Mouse (Mus musculus): Measurements from ENCODE around the gene Tsc22d4. TPM values are rescaled to one million over a fixed set of nuclear protein-coding genes. Genes with fewer than 3 reads are reported as not detected.

Gene Tsc22d4
- polyA plus RNA-seq (2017; shearing (Covaris generic)) = 458 TPM

DNA sequence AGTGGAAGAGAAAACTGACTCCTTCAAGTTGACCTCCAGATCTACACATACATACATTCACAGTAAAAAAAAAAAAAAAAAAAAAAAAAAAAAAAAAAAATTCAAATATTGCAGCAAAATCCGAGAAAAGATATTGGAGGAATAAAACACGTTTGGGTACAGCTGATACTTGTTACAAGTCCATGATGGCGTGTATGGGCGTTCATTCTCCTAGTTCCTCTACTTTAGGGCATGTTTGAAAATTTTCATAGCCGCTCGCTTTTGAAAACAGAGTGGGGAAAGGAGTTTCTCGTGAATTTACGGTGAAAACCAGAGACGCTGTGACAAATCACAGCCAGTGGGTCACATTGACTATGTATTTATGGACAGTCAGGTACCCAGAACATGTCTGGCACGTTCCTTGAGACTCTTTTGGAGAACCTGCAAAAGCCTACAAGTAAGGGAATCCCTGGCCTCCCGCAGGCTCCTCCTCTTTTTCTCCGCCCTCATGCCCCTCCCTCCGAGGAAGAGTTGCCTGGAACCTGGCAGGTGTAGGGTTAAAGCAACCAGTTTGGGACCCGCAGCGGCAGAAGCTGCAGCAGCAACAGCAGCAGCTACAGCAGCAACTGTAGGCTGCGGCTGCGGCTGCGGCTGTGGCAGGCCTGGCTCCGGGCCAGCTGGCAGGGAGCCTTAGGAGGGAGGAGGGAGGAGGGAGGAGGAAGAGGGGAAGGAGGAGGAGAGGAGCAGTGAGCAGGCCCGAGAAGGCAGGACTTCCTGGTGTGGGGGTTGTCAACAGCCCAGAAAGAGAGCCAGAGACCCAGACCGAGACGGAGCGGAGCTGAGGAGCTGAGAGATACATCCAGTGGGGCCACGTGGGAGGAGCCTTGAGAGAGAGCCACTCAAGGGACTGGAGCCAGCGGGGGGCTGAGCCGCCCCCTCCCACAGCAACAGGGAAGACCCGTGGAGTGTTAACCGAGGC is at the start of gene Tsc22d4:
Gene Tsc22d4 (plus strand): TSS at position 517 of the 958 bp plus-strand sequence.

DNA sequence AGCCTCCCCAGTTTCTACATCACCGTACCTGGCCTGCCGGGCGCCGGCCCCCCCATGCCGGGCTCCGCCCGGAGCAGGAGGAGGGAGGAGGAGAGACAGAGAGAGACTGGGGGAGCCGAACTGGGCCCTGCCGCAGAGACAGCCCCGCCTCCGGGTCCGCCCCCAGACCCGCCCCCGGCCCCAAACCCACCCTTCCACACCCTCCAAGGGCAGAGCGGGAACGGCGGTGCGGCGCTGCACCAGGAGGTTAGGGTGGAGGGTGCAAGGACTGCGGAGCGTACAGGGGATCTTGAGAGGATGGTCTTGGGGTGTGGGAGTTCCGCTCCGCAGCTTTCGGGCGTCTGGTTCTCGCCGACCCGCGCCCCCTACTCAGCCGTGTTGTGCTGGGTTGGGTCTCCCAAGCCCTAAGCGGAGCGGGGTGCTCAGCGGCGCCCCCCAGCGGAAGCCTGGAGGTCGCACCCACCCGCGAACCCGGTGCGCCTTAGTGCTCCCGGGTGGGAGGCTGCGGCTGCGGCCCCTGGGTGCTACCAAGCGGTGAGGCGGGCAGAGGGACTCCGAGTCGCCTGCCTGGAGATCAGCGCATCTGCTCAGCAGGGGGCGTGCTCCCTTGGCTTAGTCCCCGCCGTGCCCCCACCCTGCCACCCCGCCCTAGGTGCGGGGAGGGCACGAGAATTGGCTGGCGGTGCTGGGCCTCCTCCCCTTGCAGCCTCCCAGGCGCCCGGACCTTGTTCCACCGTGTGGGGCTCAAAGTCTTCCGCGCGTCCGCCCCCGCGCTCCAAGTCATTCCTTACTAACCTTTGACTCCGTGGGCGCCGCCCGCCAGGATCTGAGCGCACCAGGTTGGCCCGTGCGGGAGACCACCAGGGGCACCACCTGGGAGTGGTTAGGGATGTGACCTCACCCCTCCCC is 4.3 kb upstream of the Tsc22d4 start, which contains the start of gene Nyap1:
Gene Nyap1 (minus strand): TSS at position 585 of the 909 bp plus-strand sequence.

DNA sequence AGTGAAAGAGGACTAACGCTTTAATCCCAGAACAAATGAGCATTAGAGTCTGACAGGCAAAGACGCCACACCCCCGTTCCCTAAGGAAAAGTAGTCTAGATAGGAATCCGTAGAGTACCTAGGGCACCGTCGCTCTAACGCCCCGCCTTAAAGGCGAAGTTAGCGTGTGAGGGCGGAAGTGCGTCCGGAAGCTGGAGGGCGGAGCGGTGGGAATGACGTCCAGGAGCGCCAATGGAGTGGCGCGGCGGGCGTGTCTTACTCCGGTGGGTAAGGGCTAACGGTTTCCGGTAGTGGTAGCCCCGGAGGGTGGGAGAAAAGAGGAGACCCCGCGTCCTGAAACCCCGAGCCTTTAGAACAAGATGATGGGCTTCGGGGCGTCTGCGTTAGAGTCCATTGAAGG is 33.1 kb downstream of the Tsc22d4 start, which contains the start of gene Ppp1r35:
Gene Ppp1r35 (plus strand): TSS at position 215 of the 400 bp plus-strand sequence.

DNA sequence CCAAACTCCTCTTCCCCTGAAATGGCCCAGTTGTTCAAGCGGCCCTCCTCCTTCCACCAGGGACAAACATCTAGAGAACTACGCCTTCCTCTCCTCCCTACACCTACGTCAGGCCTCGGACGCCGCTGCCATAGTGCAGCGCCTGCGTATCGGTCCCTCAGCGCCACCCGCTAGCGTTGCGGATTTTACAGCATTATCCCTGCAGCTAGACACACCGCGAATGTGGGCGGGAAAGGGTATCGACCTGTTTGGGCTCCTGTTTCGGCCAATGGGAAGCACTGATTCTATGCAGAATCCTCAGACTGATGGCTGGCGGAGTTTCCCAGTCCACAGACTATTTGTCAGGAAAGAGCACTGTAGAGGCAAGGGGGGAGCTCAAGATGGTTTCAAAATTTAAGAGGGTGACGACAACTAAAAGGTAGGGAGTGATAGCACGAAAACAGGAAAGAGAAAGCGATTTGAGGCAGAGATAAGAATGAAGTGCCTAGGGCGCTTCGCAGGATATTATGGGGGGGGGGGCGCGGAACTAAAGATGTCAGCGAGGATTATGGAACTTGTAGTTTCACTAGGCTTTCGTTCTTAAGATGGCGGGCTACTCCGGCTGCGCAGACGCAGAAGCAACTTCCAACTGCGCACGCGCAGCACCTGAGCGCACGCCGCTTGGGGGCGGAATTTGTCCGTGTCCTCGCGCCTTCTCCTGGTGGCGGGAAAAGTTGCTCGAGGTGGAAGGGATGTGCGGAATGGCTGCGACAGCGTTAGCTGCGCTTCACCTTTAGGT is 41.8 kb downstream of the Tsc22d4 start, which contains the start of the genes Mepce and Zcwpw1:
Gene Mepce (minus strand): TSS at position 505 of the 778 bp plus-strand sequence.
Gene Zcwpw1 (plus strand): TSS at position 648 of the 778 bp plus-strand sequence.

Other genes starting within 250 kb of the Tsc22d4 start
- 52.7 TPM for gene Pop7, start 243.2 kb upstream of the Tsc22d4 start, polyA plus RNA-seq (2017; shearing (Covaris generic))
- gene Gigyf1, start 227.2 kb upstream of the Tsc22d4 start, polyA plus RNA-seq (2017; shearing (Covaris generic)) = 3.3 TPM
- gene Epo, start 212.5 kb upstream of the Tsc22d4 start, polyA plus RNA-seq (2017; shearing (Covaris generic)) = not detected
- gene Gnb2, start 212.2 kb upstream of the Tsc22d4 start, polyA plus RNA-seq (2017; shearing (Covaris generic)) = 216 TPM
- gene Actl6b, start 192.2 kb upstream of the Tsc22d4 start, polyA plus RNA-seq (2017; shearing (Covaris generic)) = not detected
- 0.68 TPM for gene Tfr2, start 175.9 kb upstream of the Tsc22d4 start, polyA plus RNA-seq (2017; shearing (Covaris generic))
- gene Mospd3, start 144.7 kb upstream of the Tsc22d4 start, polyA plus RNA-seq (2017; shearing (Covaris generic)) = 94.8 TPM
- gene Pcolce, start 131.9 kb upstream of the Tsc22d4 start, polyA plus RNA-seq (2017; shearing (Covaris generic)) = 2.3 TPM
- gene Fbxo24, start 116.7 kb upstream of the Tsc22d4 start, polyA plus RNA-seq (2017; shearing (Covaris generic)) = 0.40 TPM
- gene Lrch4, start 116.6 kb upstream of the Tsc22d4 start, polyA plus RNA-seq (2017; shearing (Covaris generic)) = 322 TPM
- 81.4 TPM for gene Gm20605, start 116.6 kb upstream of the Tsc22d4 start, polyA plus RNA-seq (2017; shearing (Covaris generic))
- gene Sap25, start 104.4 kb upstream of the Tsc22d4 start, polyA plus RNA-seq (2017; shearing (Covaris generic)) = 137 TPM
- not detected for gene Irs3, start 100.0 kb upstream of the Tsc22d4 start, polyA plus RNA-seq (2017; shearing (Covaris generic))
- gene Agfg2, start 61.0 kb upstream of the Tsc22d4 start, polyA plus RNA-seq (2017; shearing (Covaris generic)) = 31.3 TPM
- 1.7 TPM for gene Nyap1, start 4.1 kb upstream of the Tsc22d4 start, polyA plus RNA-seq (2017; shearing (Covaris generic))
- gene Ppp1r35, start 33.1 kb downstream of the Tsc22d4 start, polyA plus RNA-seq (2017; shearing (Covaris generic)) = 27.6 TPM
- gene Mepce, start 41.9 kb downstream of the Tsc22d4 start, polyA plus RNA-seq (2017; shearing (Covaris generic)) = 17.9 TPM
- 10.8 TPM for gene Zcwpw1, start 42.1 kb downstream of the Tsc22d4 start, polyA plus RNA-seq (2017; shearing (Covaris generic))
- gene Pilra, start 90.6 kb downstream of the Tsc22d4 start, polyA plus RNA-seq (2017; shearing (Covaris generic)) = 1.9 TPM
- 0.88 TPM for gene Pilrb1, start 112.4 kb downstream of the Tsc22d4 start, polyA plus RNA-seq (2017; shearing (Covaris generic))
- gene Pilrb2, start 126.1 kb downstream of the Tsc22d4 start, polyA plus RNA-seq (2017; shearing (Covaris generic)) = 0.77 TPM
- gene Cyp3a13, start 175.9 kb downstream of the Tsc22d4 start, polyA plus RNA-seq (2017; shearing (Covaris generic)) = not detected
- gene Gjc3, start 217.4 kb downstream of the Tsc22d4 start, polyA plus RNA-seq (2017; shearing (Covaris generic)) = not detected
- gene Azgp1, start 235.8 kb downstream of the Tsc22d4 start, polyA plus RNA-seq (2017; shearing (Covaris generic)) = not detected

Data from activated CD4-positive, CD25-positive, alpha-beta regulatory T cell, adult 9 weeks (primary cell).